Mouse (Mus musculus): ENCODE results near the gene Trim56. TPM values are rescaled to one million over a fixed set of nuclear protein-coding genes. Genes with fewer than 3 reads are reported as not detected.
A peak's percentile ranks its signal among the peaks of the same experiment; 100 is the strongest.
"Not testable (repeated sequence)": the region's sequence is repeated elsewhere in the genome, so short reads cannot be mapped to it uniquely, and the experiment has no call there.

Gene Trim56
- total RNA-seq (2014; fragmentation: Nextera tagmentation), result 29.7 and 55.3 TPM in 2 replicates
- 25.8 and 34.1 TPM in 2 replicates for total RNA-seq (2017)
- 16.7 and 19.2 TPM in 2 replicates for polyA plus RNA-seq (2012)

DNA sequence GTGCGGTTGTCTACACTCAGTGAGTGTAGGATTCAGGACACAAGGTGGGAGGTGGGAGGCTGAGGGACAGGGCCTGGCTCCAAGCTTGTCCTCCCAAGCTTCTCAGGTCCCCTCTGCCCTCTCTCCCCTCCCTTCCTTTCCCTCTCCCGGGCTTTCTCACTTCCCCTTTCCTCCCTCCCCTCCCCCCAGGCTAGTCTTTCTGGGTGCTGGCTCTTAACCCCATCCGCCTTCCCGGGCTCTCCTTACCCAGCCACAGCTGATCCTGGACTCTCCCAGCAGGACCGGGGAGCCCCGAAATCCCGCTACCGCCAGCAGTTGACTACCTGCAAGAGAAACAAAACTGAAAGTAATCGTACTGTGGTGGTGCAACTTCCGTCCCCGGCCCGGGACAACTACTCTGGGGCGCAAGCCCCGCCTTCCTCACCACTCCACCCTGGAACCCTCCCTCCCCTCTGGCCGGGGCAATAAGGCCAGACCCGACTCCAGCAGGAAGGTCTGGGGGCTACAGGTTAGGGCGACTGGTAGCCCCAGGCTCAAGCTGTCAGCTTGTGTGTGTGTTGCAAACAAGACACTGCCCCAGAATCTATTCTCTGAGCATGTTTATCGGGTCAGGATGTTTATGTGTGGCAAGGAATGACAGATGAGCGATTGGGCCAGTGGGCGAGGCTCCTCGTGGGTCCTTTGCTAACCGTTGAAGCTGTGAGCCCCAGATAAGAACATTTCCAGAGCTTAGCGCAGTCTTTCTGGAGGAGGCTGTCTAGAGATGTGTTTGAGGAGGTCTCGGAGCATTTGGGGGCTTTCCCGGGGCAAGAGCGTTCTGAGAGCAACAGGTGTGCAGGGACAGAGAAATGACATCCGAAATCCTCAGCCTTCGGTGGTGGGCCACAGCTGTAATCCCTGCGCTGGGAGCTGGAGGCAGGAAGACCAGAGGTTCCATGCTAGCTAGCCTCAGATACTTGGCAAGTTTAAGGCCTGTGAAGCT lies at the start of gene Trim56:
Trim56 (minus strand) TSS at position 344 of the 982 bp plus-strand sequence.
- ATAC-seq (ENCODE audit: extremely low read depth, insufficient number of reproducible peaks, low FRiP score, poor library complexity, severe bottlenecking) (peak; percentile 84), DNase-seq (ENCODE audit: low spot score) (peak; percentile 89)
- H3K36me3 ChIP-seq (replicated peaks), result peaks cover 40% of the 10 kb centered on the region
- H3K4me1 ChIP-seq (ENCODE audit: insufficient read depth, low read depth, low read length), result peaks cover 69% of the 10 kb centered on the region
- H3K4me3 ChIP-seq (ENCODE audit: low read depth, low read length), result peak within 1 kb of the TSS; percentile 73
- H3K27me3 ChIP-seq (ENCODE audit: insufficient read depth, low read length), result peaks cover 3% of the 10 kb centered on the region; the same call in 1 of the 2 replicates
- H3K9me3 ChIP-seq (replicated peaks), result peaks cover 26% of the 10 kb centered on the region
- TF ChIP-seq GATA2 (IDR thresholded peaks at IDR 0.05; ENCODE audit: borderline replicate concordance, low read depth, low read length) (no peak), TAL1 (conservative IDR thresholded peaks at IDR 0.05; ENCODE audit: low read depth, low read length) (peak; percentile 84), GATA1 (IDR thresholded peaks at IDR 0.05; ENCODE audit: borderline replicate concordance, low read length) (no peak)

DNA sequence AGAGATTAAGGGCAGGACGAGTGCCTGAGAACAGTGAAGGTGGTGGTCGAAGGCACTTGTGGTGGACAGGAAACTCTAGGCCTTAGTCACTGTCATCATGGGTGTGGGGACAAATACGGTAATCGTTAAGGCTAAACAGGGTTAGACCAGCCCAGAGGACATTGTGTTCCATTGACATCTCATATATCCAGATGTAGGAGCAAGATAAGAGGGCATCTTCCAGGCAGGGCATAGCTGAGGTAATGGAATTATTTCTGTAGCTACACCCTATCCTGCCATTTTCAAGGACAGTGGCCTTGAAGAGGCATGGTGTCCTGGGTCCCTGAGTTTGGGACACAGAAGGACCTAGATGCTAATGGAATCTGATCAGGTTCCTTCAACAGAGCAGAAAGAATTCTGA lies 45.8 kb upstream of the Trim56 start:
- no peaks in the 10 kb centered on the region for H3K4me1 ChIP-seq (ENCODE audit: insufficient read depth, low read depth, low read length)
- DNase-seq (ENCODE audit: low spot score) (no peak), ATAC-seq (ENCODE audit: extremely low read depth, insufficient number of reproducible peaks, low FRiP score, poor library complexity, severe bottlenecking) (no peak)
- no peak overlapping the region for H3K4me3 ChIP-seq (ENCODE audit: low read depth, low read length)
- no peaks in the 10 kb centered on the region for H3K36me3 ChIP-seq (replicated peaks)
- no peaks in the 10 kb centered on the region for H3K9me3 ChIP-seq (replicated peaks)
- H3K27me3 ChIP-seq (ENCODE audit: insufficient read depth, low read length), result peaks cover 10% of the 10 kb centered on the region; the same call in 1 of the 2 replicates
- TF ChIP-seq GATA2 (IDR thresholded peaks at IDR 0.05; ENCODE audit: borderline replicate concordance, low read depth, low read length) (no peak), POLR2AphosphoS5 (IDR thresholded peaks at IDR 0.05; ENCODE audit: insufficient replicate concordance, low read depth, low read length) (no peak), TAL1 (conservative IDR thresholded peaks at IDR 0.05; ENCODE audit: low read depth, low read length) (no peak), GATA1 (IDR thresholded peaks at IDR 0.05; ENCODE audit: borderline replicate concordance, low read length) (no peak), CTCF (IDR thresholded peaks at IDR 0.05; ENCODE audit: low read depth, low read length) (no peak)

DNA sequence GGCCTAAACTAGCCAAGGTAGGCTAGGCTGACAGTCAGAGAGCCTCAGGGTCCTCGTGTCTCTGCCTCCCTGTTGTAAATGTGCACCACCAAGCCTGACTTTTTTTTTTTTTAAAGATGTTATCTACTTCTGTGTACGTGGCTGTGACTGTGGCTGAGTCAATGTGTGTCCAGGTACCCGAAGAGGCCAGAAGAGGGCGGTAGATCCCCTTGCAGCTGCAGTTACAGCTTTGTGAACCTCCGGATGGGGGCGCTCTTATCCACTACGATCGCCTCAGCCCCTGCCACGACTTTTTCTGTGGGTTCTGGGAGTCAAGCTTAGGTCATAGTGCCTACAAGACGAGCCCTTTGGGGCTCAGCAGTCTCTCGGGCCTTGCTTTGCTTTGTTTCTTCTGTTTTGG lies 43.5 kb upstream of the Trim56 start:
- no peak for ATAC-seq (ENCODE audit: extremely low read depth, insufficient number of reproducible peaks, low FRiP score, poor library complexity, severe bottlenecking)
- Histone ChIP-seq H3K4me1 (ENCODE audit: insufficient read depth, low read depth, low read length) (no peaks in the 10 kb centered on the region), H3K9me3 (replicated peaks) (no peaks in the 10 kb centered on the region), H3K4me3 (ENCODE audit: low read depth, low read length) (no peak overlapping the region), H3K36me3 (replicated peaks) (no peaks in the 10 kb centered on the region), H3K27me3 (ENCODE audit: insufficient read depth, low read length) (peaks cover 7% of the 10 kb centered on the region; the same call in 1 of the 2 replicates)
- peak; percentile 15 for DNase-seq (ENCODE audit: low spot score)
- TF ChIP-seq CTCF (IDR thresholded peaks at IDR 0.05; ENCODE audit: low read depth, low read length) (peak; percentile 74), POLR2AphosphoS5 (IDR thresholded peaks at IDR 0.05; ENCODE audit: insufficient replicate concordance, low read depth, low read length) (no peak)

DNA sequence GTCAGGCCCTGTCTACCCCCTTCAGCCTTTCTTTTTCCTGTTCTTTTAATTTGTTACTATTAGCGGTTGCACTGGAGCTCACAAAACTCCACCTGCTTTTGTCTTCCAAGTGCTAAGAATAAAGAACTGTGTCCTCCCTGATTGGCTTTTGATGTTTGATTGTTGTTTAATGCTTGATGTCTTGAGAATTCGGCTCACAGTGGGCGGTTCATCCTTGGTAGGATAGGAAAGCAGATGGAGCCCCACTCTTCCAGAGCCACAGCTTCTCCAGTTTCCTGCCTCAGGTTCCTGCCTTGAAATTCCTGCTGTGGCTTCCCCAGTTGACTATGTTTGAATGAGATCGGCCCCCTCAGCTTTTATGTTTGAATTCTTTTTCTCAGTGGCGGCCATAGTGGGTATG lies 37.3 kb upstream of the Trim56 start:
- TF ChIP-seq POLR2AphosphoS5 (IDR thresholded peaks at IDR 0.05; ENCODE audit: insufficient replicate concordance, low read depth, low read length), result no peak
- no peak for TF ChIP-seq CTCF (IDR thresholded peaks at IDR 0.05; ENCODE audit: low read depth, low read length)
- no peak for TF ChIP-seq TAL1 (conservative IDR thresholded peaks at IDR 0.05; ENCODE audit: low read depth, low read length)
- TF ChIP-seq GATA2 (IDR thresholded peaks at IDR 0.05; ENCODE audit: borderline replicate concordance, low read depth, low read length), result no peak
- no peak for TF ChIP-seq GATA1 (IDR thresholded peaks at IDR 0.05; ENCODE audit: borderline replicate concordance, low read length)
- Histone ChIP-seq H3K4me3 (ENCODE audit: low read depth, low read length) (no peak overlapping the region), H3K9me3 (replicated peaks) (no peaks in the 10 kb centered on the region), H3K27me3 (ENCODE audit: insufficient read depth, low read length) (no peaks in the 10 kb centered on the region), H3K36me3 (replicated peaks) (no peaks in the 10 kb centered on the region), H3K4me1 (ENCODE audit: insufficient read depth, low read depth, low read length) (no peaks in the 10 kb centered on the region)
- DNase-seq (ENCODE audit: low spot score) (no peak), ATAC-seq (ENCODE audit: extremely low read depth, insufficient number of reproducible peaks, low FRiP score, poor library complexity, severe bottlenecking) (no peak)

DNA sequence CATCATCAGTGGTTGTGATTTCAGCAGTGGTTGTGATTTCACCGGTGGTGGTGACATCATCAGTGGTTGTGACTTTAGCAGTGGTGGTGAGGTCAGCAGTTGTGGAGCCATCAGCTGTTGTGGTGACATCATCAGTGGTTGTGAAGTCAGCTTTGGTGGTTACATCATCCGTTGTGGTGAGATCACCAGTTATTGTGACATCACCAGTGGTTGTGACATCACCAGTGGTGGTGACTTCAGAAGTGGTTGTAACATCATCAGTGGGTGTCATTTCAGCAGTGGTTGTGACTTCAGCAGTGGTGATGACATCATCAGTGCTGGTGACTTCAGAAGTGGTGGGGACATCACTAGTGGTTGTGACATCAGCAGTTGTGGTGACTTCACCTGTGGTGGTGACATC lies 36.6 kb upstream of the Trim56 start:
- Histone ChIP-seq H3K9me3 (replicated peaks) (no peaks in the 10 kb centered on the region), H3K4me3 (ENCODE audit: low read depth, low read length) (no peak overlapping the region), H3K27me3 (ENCODE audit: insufficient read depth, low read length) (no peaks in the 10 kb centered on the region), H3K36me3 (replicated peaks) (no peaks in the 10 kb centered on the region), H3K4me1 (ENCODE audit: insufficient read depth, low read depth, low read length) (no peaks in the 10 kb centered on the region)
- DNase-seq (ENCODE audit: low spot score) (no peak), ATAC-seq (ENCODE audit: extremely low read depth, insufficient number of reproducible peaks, low FRiP score, poor library complexity, severe bottlenecking) (no peak)
- TF ChIP-seq CTCF (IDR thresholded peaks at IDR 0.05; ENCODE audit: low read depth, low read length) (no peak), GATA2 (IDR thresholded peaks at IDR 0.05; ENCODE audit: borderline replicate concordance, low read depth, low read length) (no peak)

DNA sequence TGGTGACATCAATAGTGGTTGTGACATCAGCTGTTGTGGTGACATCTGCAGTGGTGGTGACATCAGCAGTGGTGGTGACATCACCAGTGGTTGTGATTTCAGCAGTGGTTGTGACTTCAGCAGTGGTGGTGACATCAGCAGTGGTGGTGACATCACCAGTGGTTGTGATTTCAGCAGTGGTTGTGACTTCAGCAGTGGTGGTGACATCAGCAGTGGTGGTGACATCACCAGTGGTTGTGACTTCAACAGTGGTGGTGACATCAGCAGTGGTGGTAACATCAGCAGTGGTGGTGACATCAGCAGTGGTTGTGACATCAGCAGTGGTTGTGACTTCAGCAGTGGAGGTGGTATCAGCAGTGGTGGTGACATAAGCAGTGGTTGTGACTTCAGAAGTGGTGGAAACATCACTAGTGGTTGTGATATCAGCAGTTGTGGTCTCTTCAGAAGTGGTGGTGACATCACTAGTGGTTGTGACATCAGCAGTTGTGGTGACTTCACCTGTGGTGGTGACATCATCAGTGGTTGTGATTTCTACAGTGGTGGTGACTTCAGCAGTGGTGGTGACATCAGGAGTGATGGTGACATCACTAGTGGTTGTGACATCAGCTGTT lies 33.4 kb upstream of the Trim56 start, which contains the start of gene Muc3:
Muc3 (minus strand) TSS at position 51 of the 611 bp plus-strand sequence.
- not testable (repeated sequence) for DNase-seq (ENCODE audit: low spot score); ATAC-seq (ENCODE audit: extremely low read depth, insufficient number of reproducible peaks, low FRiP score, poor library complexity, severe bottlenecking); H3K27me3 ChIP-seq (ENCODE audit: insufficient read depth, low read length); H3K9me3 ChIP-seq (replicated peaks); H3K4me1 ChIP-seq (ENCODE audit: insufficient read depth, low read depth, low read length); H3K4me3 ChIP-seq (ENCODE audit: low read depth, low read length); H3K36me3 ChIP-seq (replicated peaks)

All from G1E (cell line).